In the genomic region with DNA sequence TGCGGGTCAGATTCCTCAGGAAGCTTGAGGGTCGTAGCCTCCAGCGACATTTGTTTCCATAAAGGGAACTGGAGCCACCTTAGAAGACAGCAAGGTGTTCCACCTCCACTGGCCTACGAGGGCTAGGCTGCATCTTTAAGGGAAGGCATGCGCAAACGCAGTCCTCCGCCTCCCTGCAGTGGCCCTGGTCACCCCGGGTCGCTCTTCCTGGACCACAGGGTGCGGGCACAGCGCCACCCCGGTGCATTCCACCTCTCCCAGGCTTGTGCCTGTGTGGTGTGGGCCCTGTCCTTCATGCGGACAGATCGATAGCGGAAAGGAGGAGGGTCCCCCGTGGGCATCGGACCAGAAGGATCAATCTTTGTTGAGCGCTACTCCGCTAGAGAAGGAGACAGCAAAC, we compare ENCODE assay signal across 8 mouse cellular contexts. TPM values are rescaled to one million over a fixed set of nuclear protein-coding genes. Genes with fewer than 3 reads are reported as not detected.
DNase-seq lines count a peak whose midpoint lies in the region; ATAC-seq lines count a peak whose summit lies in the region.

No protein-coding gene starts in this region.

- no peak for DNase-seq in heart, postnatal 25 days (ENCODE audit: low spot score)
- DNase-seq in urinary bladder, postnatal 25 days (ENCODE audit: low spot score) = no peak
- DNase-seq in adrenal gland, postnatal 14 days = no peak
- DNase-seq in ovary, adult 18-20 months (ENCODE audit: low spot score) = no peak

- no peaks in the 10 kb centered on the region for H3K36me3 ChIP-seq in heart, embryonic 11.5 days (ENCODE audit: control insufficient read depth, insufficient read depth, low read length)
- H3K36me3 ChIP-seq in hindbrain, embryonic 15.5 days = no peaks in the 10 kb centered on the region
- H3K36me3 ChIP-seq in midbrain, embryonic 16.5 days (ENCODE audit: control insufficient read depth, insufficient read depth, low read length) = no peaks in the 10 kb centered on the region

- WGBS in heart, embryonic 11.5 days (ENCODE audit: insufficient replicate concordance) = 43% methylated on average over 19 of the region's 19 CpGs
- WGBS in hindbrain, embryonic 15.5 days = 56% methylated on average over 19 of the region's 19 CpGs
- 57% methylated on average over 19 of the region's 19 CpGs for WGBS in midbrain, embryonic 16.5 days

- H3K4me3 ChIP-seq in heart, embryonic 11.5 days (ENCODE audit: low read depth, low read length) = peak overlapping the region; percentile 31
- peak overlapping the region; percentile 21 for H3K4me3 ChIP-seq in hindbrain, embryonic 15.5 days
- peak overlapping the region; percentile 28 for H3K4me3 ChIP-seq in midbrain, embryonic 16.5 days (ENCODE audit: low read depth, low read length)

- H3K9me3 ChIP-seq in heart, embryonic 11.5 days (replicated peaks; ENCODE audit: control insufficient read depth, low read length) = no peaks in the 10 kb centered on the region
- no peaks in the 10 kb centered on the region for H3K9me3 ChIP-seq in hindbrain, embryonic 15.5 days
- H3K9me3 ChIP-seq in midbrain, embryonic 16.5 days (replicated peaks; ENCODE audit: control insufficient read depth, low read length, poor library complexity, severe bottlenecking) = no peaks in the 10 kb centered on the region

- H3K4me2 ChIP-seq in heart, embryonic 11.5 days = peak overlapping the region; percentile 50
- H3K4me2 ChIP-seq in hindbrain, embryonic 15.5 days = peak overlapping the region; percentile 37
- H3K4me2 ChIP-seq in midbrain, embryonic 16.5 days (ENCODE audit: low read length) = peak overlapping the region; percentile 42

- no peak for ATAC-seq in heart, embryonic 11.5 days (replicated peaks; ENCODE audit: insufficient number of reproducible peaks, low FRiP score, low TSS enrichment)
- 0 out of 2 replicates have a peak, but pooled peaks have one; percentile 22 for ATAC-seq in common myeloid progenitor, adult 5-6 weeks (replicated peaks; ENCODE audit: low read depth, poor library complexity, severe bottlenecking)
- peak; percentile 63; the same call in 1 of the 2 replicates for ATAC-seq in hindbrain, embryonic 15.5 days (ENCODE audit: low FRiP score, low read depth)
- ATAC-seq in midbrain, embryonic 16.5 days = 0 out of 2 replicates have a peak, but pooled peaks have one; percentile 45

- no peak overlapping the region for H3K27ac ChIP-seq in heart, embryonic 11.5 days (ENCODE audit: low read depth, low read length)
- H3K27ac ChIP-seq in hindbrain, embryonic 15.5 days (replicated peaks) = no peak overlapping the region
- H3K27ac ChIP-seq in midbrain, embryonic 16.5 days (ENCODE audit: low read length) = no peak overlapping the region

- peak overlapping the region; percentile 22; the same call in 1 of the 2 replicates for H3K9ac ChIP-seq in heart, embryonic 11.5 days (ENCODE audit: low read depth, low read length)
- H3K9ac ChIP-seq in hindbrain, embryonic 15.5 days = no peak overlapping the region
- no peak overlapping the region; the same call in 1 of the 2 replicates for H3K9ac ChIP-seq in midbrain, embryonic 16.5 days (ENCODE audit: low read depth, low read length)

- H3K27me3 ChIP-seq in heart, embryonic 11.5 days (ENCODE audit: control insufficient read depth, insufficient read depth, low read length) = no peaks in the 10 kb centered on the region
- no peaks in the 10 kb centered on the region for H3K27me3 ChIP-seq in hindbrain, embryonic 15.5 days
- H3K27me3 ChIP-seq in midbrain, embryonic 16.5 days (ENCODE audit: control insufficient read depth, insufficient read depth, low read depth, low read length) = no peaks in the 10 kb centered on the region

- intact Hi-C loops in heart, postnatal 25 days (cut with DNase I) = no loop called here

- H3K4me1 ChIP-seq in heart, embryonic 11.5 days (ENCODE audit: control insufficient read depth, insufficient read depth, low read length) = no peaks in the 10 kb centered on the region
- H3K4me1 ChIP-seq in hindbrain, embryonic 15.5 days (replicated peaks) = no peaks in the 10 kb centered on the region
- no peaks in the 10 kb centered on the region for H3K4me1 ChIP-seq in midbrain, embryonic 16.5 days (ENCODE audit: control insufficient read depth, insufficient read depth, low read length)

RNA-seq across cellular contexts. Expression of gene Pitx2, which starts 56.6 kb away (rescaled TPM):
- 32.7 and 32.8 TPM in 2 replicates for polyA plus RNA-seq in heart, embryonic 11.5 days (2014; fragmentation: Nextera tagmentation; extraction: Ambion mirVana)
- 1 to 10 TPM; 1.3 TPM for total RNA-seq in heart, postnatal 25 days (2021)
- 0.41 TPM in 1 of 2 replicates, not detected in the other for total RNA-seq in common myeloid progenitor, adult 5-6 weeks (2017)
- 1.5 and 1.6 TPM in 2 replicates for polyA plus RNA-seq in hindbrain, embryonic 15.5 days (2015; fragmentation: Nextera tagmentation; extraction: Ambion mirVana)
- 29.0 and 37.9 TPM in 2 replicates for polyA plus RNA-seq in midbrain, embryonic 16.5 days (2015; fragmentation: Nextera tagmentation; extraction: Ambion mirVana)
- total RNA-seq in adrenal gland, postnatal 14 days (2021) = 0.41 TPM in 1 of 2 replicates, not detected in the other
